In the genomic region with DNA sequence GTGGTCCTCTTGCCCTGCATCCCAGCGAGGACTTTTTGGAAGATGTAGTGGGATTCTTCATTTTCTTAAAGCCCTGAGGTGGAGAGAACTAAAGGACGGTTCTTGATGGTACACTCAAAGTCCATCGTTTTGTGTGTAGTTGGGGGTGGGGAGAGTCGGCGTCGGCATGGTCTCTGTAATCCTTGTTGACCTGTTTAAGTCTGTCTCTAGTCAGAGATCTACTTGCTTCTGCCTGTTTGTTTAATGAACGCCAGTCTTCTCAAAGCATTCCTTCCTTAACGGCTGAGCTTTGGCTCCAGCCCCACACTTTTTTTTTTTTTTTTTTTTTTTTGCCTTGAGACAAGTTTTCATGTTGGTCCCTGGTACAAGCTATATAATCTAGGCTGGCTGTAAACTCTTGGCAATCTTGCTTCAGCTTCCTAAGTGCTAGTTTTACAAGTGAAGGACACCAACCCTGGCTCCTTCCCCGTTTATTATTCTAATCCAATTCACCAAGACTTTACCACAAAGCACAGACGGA, we compare ENCODE assay signal across 8 mouse cellular contexts. TPM values are rescaled to one million over a fixed set of nuclear protein-coding genes. Genes with fewer than 3 reads are reported as not detected.
DNase-seq lines count a peak whose midpoint lies in the region; ATAC-seq and TF ChIP-seq lines count a peak whose summit lies in the region.

No protein-coding gene starts in this region.

- TF ChIP-seq CTCF in C2C12 (IDR thresholded peaks at IDR 0.05; ENCODE audit: control insufficient read depth, insufficient read depth, insufficient read length) = no peak
- TF ChIP-seq CTCF in liver, postnatal 0 days (IDR thresholded peaks at IDR 0.05; ENCODE audit: low read depth) = no peak

- H3K9ac ChIP-seq in forebrain, embryonic 16.5 days (replicated peaks; ENCODE audit: low read depth, low read length) = peak overlapping the region; percentile 90
- peak overlapping the region; percentile 77 for H3K9ac ChIP-seq in liver, postnatal 0 days (replicated peaks)

- no peaks in the 10 kb centered on the region for H3K9me3 ChIP-seq in erythroblast, embryonic 14.5 days (ENCODE audit: control insufficient read depth, low read length)
- H3K9me3 ChIP-seq in forebrain, embryonic 16.5 days (ENCODE audit: control insufficient read depth, low read length) = no peaks in the 10 kb centered on the region
- no peaks in the 10 kb centered on the region for H3K9me3 ChIP-seq in liver, postnatal 0 days (ENCODE audit: low read length)

- H3K27ac ChIP-seq in forebrain, embryonic 16.5 days (ENCODE audit: low read length) = peak overlapping the region; percentile 68
- peak overlapping the region; percentile 87 for H3K27ac ChIP-seq in liver, postnatal 0 days (ENCODE audit: low read depth)

- ATAC-seq in erythroblast, adult 5-6 weeks (replicated peaks; ENCODE audit: low FRiP score, poor library complexity, severe bottlenecking) = no peak
- ATAC-seq in forebrain, embryonic 16.5 days = no peak
- ATAC-seq in liver, postnatal 0 days = peak; percentile 41

- peaks cover 9% of the 10 kb centered on the region for H3K79me3 ChIP-seq in C2C12 (ENCODE audit: low read depth)

- peaks cover 36% of the 10 kb centered on the region for H3K4me1 ChIP-seq in erythroblast, embryonic 14.5 days (ENCODE audit: control insufficient read depth)
- peaks cover 12% of the 10 kb centered on the region for H3K4me1 ChIP-seq in forebrain, embryonic 16.5 days (replicated peaks; ENCODE audit: control insufficient read depth, insufficient read depth, low read length)
- H3K4me1 ChIP-seq in liver, postnatal 0 days (ENCODE audit: insufficient read depth) = peaks cover 11% of the 10 kb centered on the region

- peak overlapping the region; percentile 14 for H3ac ChIP-seq in C2C12 (ENCODE audit: control insufficient read depth, insufficient read length, low read depth)

- TF ChIP-seq EP300 in liver, postnatal 0 days (IDR thresholded peaks at IDR 0.05; ENCODE audit: low read depth) = no peak

- WGBS in forebrain, embryonic 16.5 days = 7% methylated on average over 10 of the region's 10 CpGs
- 14% methylated on average over 10 of the region's 10 CpGs for WGBS in liver, postnatal 0 days (ENCODE audit: insufficient replicate concordance)

- H3K27me3 ChIP-seq in erythroblast, embryonic 14.5 days (ENCODE audit: control insufficient read depth) = no peaks in the 10 kb centered on the region
- H3K27me3 ChIP-seq in C2C12 (ENCODE audit: control insufficient read depth, insufficient read depth, insufficient read length) = no peaks in the 10 kb centered on the region
- H3K27me3 ChIP-seq in forebrain, embryonic 16.5 days (replicated peaks; ENCODE audit: control insufficient read depth, insufficient read depth, low read length) = no peaks in the 10 kb centered on the region
- no peaks in the 10 kb centered on the region for H3K27me3 ChIP-seq in liver, postnatal 0 days (ENCODE audit: insufficient read depth, low read length)

- H3K79me2 ChIP-seq in C2C12 (ENCODE audit: control insufficient read depth, insufficient read depth) = peaks cover 28% of the 10 kb centered on the region

- DNase-seq in liver, postnatal 0 days = no peak
- no peak for DNase-seq in layer of hippocampus, adult 8-10 months (ENCODE audit: low spot score in 2 of 2)
- no peak for DNase-seq in right cerebral cortex, adult 18-20 months
- DNase-seq in urinary bladder, adult 2 months (ENCODE audit: low spot score) = no peak

- H3K36me3 ChIP-seq in erythroblast, embryonic 14.5 days (ENCODE audit: control insufficient read depth) = peaks cover 59% of the 10 kb centered on the region
- H3K36me3 ChIP-seq in C2C12 (ENCODE audit: control insufficient read depth, insufficient read depth) = peaks cover 49% of the 10 kb centered on the region
- peaks cover 15% of the 10 kb centered on the region for H3K36me3 ChIP-seq in forebrain, embryonic 16.5 days (ENCODE audit: control insufficient read depth, insufficient read depth)
- peaks cover 36% of the 10 kb centered on the region for H3K36me3 ChIP-seq in liver, postnatal 0 days (replicated peaks; ENCODE audit: insufficient read depth, low read length)

- peak overlapping the region; percentile 71 for H3K4me3 ChIP-seq in erythroblast, embryonic 14.5 days (replicated peaks)
- peak overlapping the region; percentile 59 for H3K4me3 ChIP-seq in C2C12 (ENCODE audit: insufficient read depth, poor library complexity, severe bottlenecking)
- peak overlapping the region; percentile 81 for H3K4me3 ChIP-seq in forebrain, embryonic 16.5 days (replicated peaks; ENCODE audit: low read length)
- H3K4me3 ChIP-seq in liver, postnatal 0 days (ENCODE audit: low read depth, low read length) = peak overlapping the region; percentile 66

- peak overlapping the region; percentile 79 for H3K4me2 ChIP-seq in forebrain, embryonic 16.5 days (ENCODE audit: low read length)
- H3K4me2 ChIP-seq in liver, postnatal 0 days (ENCODE audit: low read depth, low read length) = peak overlapping the region; percentile 79

TF ChIP-seq in C2C12, 6 proteins besides CTCF, POLR2A, EP300 and RAD21:
- no peak for TF ChIP-seq MYOG (IDR thresholded peaks at IDR 0.05; ENCODE audit: control insufficient read depth, extremely low read depth, insufficient read length)
- no peak for TF ChIP-seq MYOD1 (IDR thresholded peaks at IDR 0.05; ENCODE audit: control insufficient read depth, insufficient read length, low read depth)
- no peak for TF ChIP-seq CEBPB (IDR thresholded peaks at IDR 0.05; ENCODE audit: low read depth)
TF ChIP-seq in C2C12: peak in this region for 0.

RNA-seq across cellular contexts. Expression of gene Trnau1ap, which starts 0.6 kb away (rescaled TPM):
- polyA plus RNA-seq in erythroblast, embryonic 14.5 days (2012) = 1.7 and 2.4 TPM in 2 replicates
- total RNA-seq in erythroblast, adult 5-6 weeks (2015; ENCODE audit: low replicate concordance) = 11.9 and 12.5 TPM in 2 replicates
- total RNA-seq in erythroblast, adult 5-6 weeks (2017; ENCODE audit: low replicate concordance) = 12.4 and 13.2 TPM in 2 replicates
- polyA plus RNA-seq in C2C12 (2012; fragmentation: generic; extraction: Trizol) = 55.1 TPM
- polyA plus RNA-seq in forebrain, embryonic 16.5 days (2015; fragmentation: Nextera tagmentation; extraction: Ambion mirVana) = 81.9 and 86.4 TPM in 2 replicates
- polyA plus RNA-seq in liver, postnatal 0 days (2015; fragmentation: Nextera tagmentation; extraction: Ambion mirVana) = 30.4 and 33.8 TPM in 2 replicates
- 10 to 100 TPM; 21.9 to 27.1 (median 24.0) TPM for total RNA-seq in layer of hippocampus, adult 8-10 months (2022)
- polyA plus RNA-seq in urinary bladder, adult 2 months (2012; rRNA removed) = 12.3 and 22.9 TPM in 2 replicates

RNA-seq across cellular contexts. Expression of gene Rcc1, which starts 23.5 kb away (rescaled TPM):
- 4.3 and 4.4 TPM in 2 replicates for polyA plus RNA-seq in erythroblast, embryonic 14.5 days (2012)
- 5.6 and 16.1 TPM in 2 replicates for total RNA-seq in erythroblast, adult 5-6 weeks (2015; ENCODE audit: low replicate concordance)
- 12.4 and 17.8 TPM in 2 replicates for total RNA-seq in erythroblast, adult 5-6 weeks (2017; ENCODE audit: low replicate concordance)
- 110 TPM for polyA plus RNA-seq in C2C12 (2012; fragmentation: generic; extraction: Trizol)
- polyA plus RNA-seq in forebrain, embryonic 16.5 days (2015; fragmentation: Nextera tagmentation; extraction: Ambion mirVana) = 51.3 and 52.3 TPM in 2 replicates
- polyA plus RNA-seq in liver, postnatal 0 days (2015; fragmentation: Nextera tagmentation; extraction: Ambion mirVana) = 21.3 and 25.6 TPM in 2 replicates
- 10 to 100 TPM; 10.0 to 12.4 (median 11.0) TPM for total RNA-seq in layer of hippocampus, adult 8-10 months (2022)
- 7.5 and 8.7 TPM in 2 replicates for polyA plus RNA-seq in urinary bladder, adult 2 months (2012; rRNA removed)

RNA-seq across cellular contexts. Expression of gene Rab42, which starts 26.7 kb away (rescaled TPM):
- polyA plus RNA-seq in erythroblast, embryonic 14.5 days (2012) = 0.05 TPM in 1 of 2 replicates, not detected in the other
- not detected in 2 replicates for total RNA-seq in erythroblast, adult 5-6 weeks (2015; ENCODE audit: low replicate concordance)
- total RNA-seq in erythroblast, adult 5-6 weeks (2017; ENCODE audit: low replicate concordance) = not detected in 2 replicates
- polyA plus RNA-seq in C2C12 (2012; fragmentation: generic; extraction: Trizol) = 0.42 TPM
- 0.80 and 1.4 TPM in 2 replicates for polyA plus RNA-seq in forebrain, embryonic 16.5 days (2015; fragmentation: Nextera tagmentation; extraction: Ambion mirVana)
- polyA plus RNA-seq in liver, postnatal 0 days (2015; fragmentation: Nextera tagmentation; extraction: Ambion mirVana) = 0.30 and 0.73 TPM in 2 replicates
- 1 to 10 TPM; 1.4 to 2.8 (median 1.9) TPM for total RNA-seq in layer of hippocampus, adult 8-10 months (2022)
- polyA plus RNA-seq in urinary bladder, adult 2 months (2012; rRNA removed) = 2.3 and 3.6 TPM in 2 replicates

RNA-seq across cellular contexts. Expression of gene Taf12, which starts 55.7 kb away (rescaled TPM):
- polyA plus RNA-seq in erythroblast, embryonic 14.5 days (2012) = 4.6 and 6.2 TPM in 2 replicates
- total RNA-seq in erythroblast, adult 5-6 weeks (2015; ENCODE audit: low replicate concordance) = 10.2 and 13.0 TPM in 2 replicates
- 8.9 and 18.8 TPM in 2 replicates for total RNA-seq in erythroblast, adult 5-6 weeks (2017; ENCODE audit: low replicate concordance)
- 29.7 TPM for polyA plus RNA-seq in C2C12 (2012; fragmentation: generic; extraction: Trizol)
- 43.5 and 43.8 TPM in 2 replicates for polyA plus RNA-seq in forebrain, embryonic 16.5 days (2015; fragmentation: Nextera tagmentation; extraction: Ambion mirVana)
- polyA plus RNA-seq in liver, postnatal 0 days (2015; fragmentation: Nextera tagmentation; extraction: Ambion mirVana) = 27.8 and 28.2 TPM in 2 replicates
- total RNA-seq in layer of hippocampus, adult 8-10 months (2022) = 10 to 100 TPM; 20.6 to 27.9 (median 24.9) TPM
- 19.4 and 23.4 TPM in 2 replicates for polyA plus RNA-seq in urinary bladder, adult 2 months (2012; rRNA removed)
